23 mouse cellular contexts compared by ENCODE assay signal in genomic region chr16:24137266-24138033, GRCm38 (mm10).
DNase-seq lines count a peak whose midpoint lies in the region; ATAC-seq lines count a peak whose summit lies in the region.
"Had no signal": no experiment of that assay in that cellular context is flagged by ENCODE, and none has a peak within 500 bp of the region (broad histone marks: within the 10 kb centered on the region; RNA-seq: fewer than 3 reads in every experiment).

No protein-coding gene starts in this region.

- H3K27ac ChIP-seq in kidney, embryonic 14.5 days (ENCODE audit: low read depth, low read length), result no peak overlapping the region
- no peak overlapping the region for H3K27ac ChIP-seq in embryonic facial prominence, embryonic 10.5 days (replicated peaks)
- H3K27ac ChIP-seq: embryonic facial prominence, embryonic 15.5 days; heart, embryonic 13.5 days; hindbrain, embryonic 12.5 days; kidney, embryonic 15.5 days; limb, embryonic 15.5 days; midbrain, embryonic 12.5 days had no signal

- no peak overlapping the region for H3K9ac ChIP-seq in kidney, embryonic 14.5 days (ENCODE audit: low read depth, low read length)
- H3K9ac ChIP-seq: embryonic facial prominence, embryonic 15.5 days; heart, embryonic 13.5 days; hindbrain, embryonic 12.5 days; kidney, embryonic 15.5 days; limb, embryonic 15.5 days; midbrain, embryonic 12.5 days had no signal

- no peak overlapping the region for H3K4me3 ChIP-seq in kidney, embryonic 14.5 days (ENCODE audit: low read length)
- no peak overlapping the region for H3K4me3 ChIP-seq in embryonic facial prominence, embryonic 10.5 days
- H3K4me3 ChIP-seq: embryonic facial prominence, embryonic 15.5 days; heart, embryonic 13.5 days; hindbrain, embryonic 12.5 days; kidney, embryonic 15.5 days; limb, embryonic 15.5 days; midbrain, embryonic 12.5 days had no signal

- H3K4me1 ChIP-seq in kidney, embryonic 14.5 days (ENCODE audit: control insufficient read depth, insufficient read depth, low read length), result no peaks in the 10 kb centered on the region
- H3K4me1 ChIP-seq in embryonic facial prominence, embryonic 10.5 days, result peaks cover 11% of the 10 kb centered on the region
- H3K4me1 ChIP-seq: embryonic facial prominence, embryonic 15.5 days; hindbrain, embryonic 12.5 days; kidney, embryonic 15.5 days; limb, embryonic 15.5 days had no signal

- no peak overlapping the region for H3K4me2 ChIP-seq in kidney, embryonic 14.5 days (replicated peaks; ENCODE audit: low read depth, low read length)
- H3K4me2 ChIP-seq: embryonic facial prominence, embryonic 15.5 days; heart, embryonic 13.5 days; hindbrain, embryonic 12.5 days; kidney, embryonic 15.5 days; limb, embryonic 15.5 days; midbrain, embryonic 12.5 days had no signal

- no peaks in the 10 kb centered on the region for H3K9me3 ChIP-seq in kidney, embryonic 14.5 days (ENCODE audit: control insufficient read depth, low read length)
- no peaks in the 10 kb centered on the region for H3K9me3 ChIP-seq in embryonic facial prominence, embryonic 10.5 days
- H3K9me3 ChIP-seq: embryonic facial prominence, embryonic 15.5 days; heart, embryonic 13.5 days; hindbrain, embryonic 12.5 days; kidney, embryonic 15.5 days; limb, embryonic 15.5 days; midbrain, embryonic 12.5 days had no signal

- WGBS in kidney, embryonic 14.5 days, result 89% methylated on average over 7 of the region's 7 CpGs
- WGBS in embryonic facial prominence, embryonic 10.5 days, result 75% methylated on average over 7 of the region's 7 CpGs

- DNase-seq in cerebellum, adult 9-10 months, result peak; percentile 51
- no peak for DNase-seq in cerebellum, postnatal 4 days (ENCODE audit: low spot score in 2 of 2)
- peak; percentile 9 to 13 for DNase-seq in kidney, adult 8-10 months
- no peak for DNase-seq in embryonic facial prominence, embryonic 10.5 days (ENCODE audit: low spot score)
- DNase-seq in liver, result no peak
- DNase-seq: adrenal gland, postnatal 36 days; cerebellum, postnatal 10 days; embryo, embryonic 11 days; heart, adult 18-20 months; heart, postnatal 14 days; layer of hippocampus, adult 9-11 months; lung, postnatal 4 days; thymus, adult 18-20 months; thymus, postnatal 36 days had no signal

- H3K27me3 ChIP-seq in kidney, embryonic 14.5 days (ENCODE audit: control insufficient read depth, insufficient read depth, low read length), result no peaks in the 10 kb centered on the region
- H3K27me3 ChIP-seq in embryonic facial prominence, embryonic 10.5 days (replicated peaks; ENCODE audit: low read depth, poor library complexity, severe bottlenecking), result no peaks in the 10 kb centered on the region
- H3K27me3 ChIP-seq: embryonic facial prominence, embryonic 15.5 days; hindbrain, embryonic 12.5 days; kidney, embryonic 15.5 days; limb, embryonic 15.5 days; midbrain, embryonic 12.5 days had no signal

- no peaks in the 10 kb centered on the region for H3K36me3 ChIP-seq in kidney, embryonic 14.5 days (ENCODE audit: control insufficient read depth, insufficient read depth, low read length)
- no peaks in the 10 kb centered on the region for H3K36me3 ChIP-seq in embryonic facial prominence, embryonic 10.5 days (replicated peaks)
- H3K36me3 ChIP-seq: embryonic facial prominence, embryonic 15.5 days; heart, embryonic 13.5 days; hindbrain, embryonic 12.5 days; kidney, embryonic 15.5 days; limb, embryonic 15.5 days; midbrain, embryonic 12.5 days had no signal

- no peak for ATAC-seq in kidney, embryonic 14.5 days (ENCODE audit: low FRiP score, low TSS enrichment)
- ATAC-seq in granulocyte monocyte progenitor cell, adult 5-6 weeks (replicated peaks; ENCODE audit: poor library complexity, severe bottlenecking), result peak; percentile 52
- ATAC-seq: forebrain, embryonic 14.5 days had no signal

Comparison
In these comparisons a context has a peak if more than half of its experiments do, and no peak if none do; other contexts are left out.
1. DNase-seq: peak in cerebellum, adult 9-10 months (single experiment) and kidney, adult 8-10 months (2 of 2); none in cerebellum, postnatal 4 days (0 of 2), embryonic facial prominence, embryonic 10.5 days (single experiment) and liver (single experiment).